Mouse (Mus musculus): ENCODE results near the gene 1600002K03Rik. TPM values are rescaled to one million over a fixed set of nuclear protein-coding genes. Genes with fewer than 3 reads are reported as not detected.

The 1600002K03Rik gene
- polyA plus RNA-seq, 1 experiment from 2014 or later, result 14.1 TPM

- Histone ChIP-seq H3K27ac (replicated peaks) (peak overlapping the region; percentile 97), H3K4me2 (replicated peaks; ENCODE audit: low read depth) (peak overlapping the region; percentile 68), H3K9me3 (ENCODE audit: control insufficient read depth, low read length) (no peaks in the 10 kb centered on the region), H3K4me3 (ENCODE audit: low read depth, low read length) (peak overlapping the region; percentile 34), H3K4me1 (replicated peaks; ENCODE audit: control insufficient read depth, insufficient read depth) (peaks cover 22% of the 10 kb centered on the region), H3K9ac (ENCODE audit: low read length) (peak overlapping the region; percentile 63), H3K36me3 (ENCODE audit: control insufficient read depth, insufficient read depth, low read length) (peaks cover 4% of the 10 kb centered on the region), H3K27me3 (ENCODE audit: control insufficient read depth, insufficient read depth, low read length) (no peaks in the 10 kb centered on the region)
- TF ChIP-seq CTCF (IDR thresholded peaks at IDR 0.05; ENCODE audit: low read depth) (no peak), EP300 (optimal IDR thresholded peaks at IDR 0.05) (no peak)
- WGBS, result 12% methylated on average over 7 of the region's 7 CpGs
- DNase-seq (ENCODE audit: low spot score), result no peak
- no peak; the same call in 1 of the 2 replicates for ATAC-seq (ENCODE audit: low FRiP score, low TSS enrichment)
Measured at GRCm38 (mm10) chr10:80161522-80162242, 11.1 kb upstream of the 1600002K03Rik start.

- 71% methylated on average over 3 of the region's 3 CpGs for WGBS
- ATAC-seq (ENCODE audit: low FRiP score, low TSS enrichment) (no peak), DNase-seq (ENCODE audit: low spot score) (no peak)
- Histone ChIP-seq H3K27ac (replicated peaks) (peak overlapping the region; percentile 97), H3K36me3 (ENCODE audit: control insufficient read depth, insufficient read depth, low read length) (0 out of 2 replicates have a peak, but pooled peaks cover under 1% of the 10 kb centered on the region), H3K27me3 (ENCODE audit: control insufficient read depth, insufficient read depth, low read length) (no peaks in the 10 kb centered on the region), H3K4me3 (ENCODE audit: low read depth, low read length) (no peak overlapping the region), H3K4me2 (replicated peaks; ENCODE audit: low read depth) (no peak overlapping the region), H3K9ac (ENCODE audit: low read length) (peak overlapping the region; percentile 35; the same call in 1 of the 2 replicates), H3K9me3 (ENCODE audit: control insufficient read depth, low read length) (no peaks in the 10 kb centered on the region), H3K4me1 (replicated peaks; ENCODE audit: control insufficient read depth, insufficient read depth) (peaks cover 22% of the 10 kb centered on the region)
- TF ChIP-seq CTCF (IDR thresholded peaks at IDR 0.05; ENCODE audit: low read depth), result no peak
Measured at GRCm38 (mm10) chr10:80162243-80162608, 10.5 kb upstream of the 1600002K03Rik start.

DNA sequence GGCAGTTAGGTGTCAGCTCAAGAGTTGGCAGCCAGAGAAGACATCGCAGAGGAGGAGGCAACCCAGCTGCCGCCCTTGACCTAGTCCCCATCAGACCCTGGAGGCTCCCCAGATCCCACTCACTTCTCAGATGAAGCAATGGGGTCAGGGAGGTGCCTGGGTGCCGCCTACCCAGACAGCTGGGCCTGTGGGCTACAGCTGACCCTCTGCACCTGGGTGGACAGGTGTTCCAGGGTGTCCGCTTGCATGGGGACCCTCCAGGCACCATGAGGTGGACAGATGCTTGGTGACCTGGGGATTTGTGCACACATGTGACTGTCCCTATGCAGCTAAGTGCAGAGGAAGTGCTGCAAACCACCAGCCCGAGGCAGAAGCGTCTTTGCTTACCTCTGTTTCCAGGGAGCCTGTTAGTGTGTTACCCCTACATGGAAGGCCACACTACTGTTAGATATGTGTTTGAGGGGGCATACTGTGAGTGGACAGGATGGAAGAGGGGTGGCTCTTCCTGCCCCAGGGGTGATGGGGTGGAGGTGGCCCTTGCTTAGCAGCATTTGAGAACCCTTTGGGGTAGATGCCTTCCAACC is 9.9 kb upstream of the 1600002K03Rik start:
- Histone ChIP-seq H3K9me3 (ENCODE audit: control insufficient read depth, low read length) (no peaks in the 10 kb centered on the region), H3K9ac (ENCODE audit: low read length) (no peak overlapping the region), H3K4me1 (replicated peaks; ENCODE audit: control insufficient read depth, insufficient read depth) (peaks cover 22% of the 10 kb centered on the region), H3K36me3 (ENCODE audit: control insufficient read depth, insufficient read depth, low read length) (no peaks in the 10 kb centered on the region), H3K27me3 (ENCODE audit: control insufficient read depth, insufficient read depth, low read length) (no peaks in the 10 kb centered on the region), H3K27ac (replicated peaks) (peak overlapping the region; percentile 97), H3K4me2 (replicated peaks; ENCODE audit: low read depth) (no peak overlapping the region), H3K4me3 (ENCODE audit: low read depth, low read length) (no peak overlapping the region)
- WGBS, result 77% methylated on average over 6 of the region's 6 CpGs
- DNase-seq (ENCODE audit: low spot score), result no peak
- no peak for ATAC-seq (ENCODE audit: low FRiP score, low TSS enrichment)
- TF ChIP-seq CTCF (IDR thresholded peaks at IDR 0.05; ENCODE audit: low read depth) (no peak), EP300 (optimal IDR thresholded peaks at IDR 0.05) (no peak)

DNA sequence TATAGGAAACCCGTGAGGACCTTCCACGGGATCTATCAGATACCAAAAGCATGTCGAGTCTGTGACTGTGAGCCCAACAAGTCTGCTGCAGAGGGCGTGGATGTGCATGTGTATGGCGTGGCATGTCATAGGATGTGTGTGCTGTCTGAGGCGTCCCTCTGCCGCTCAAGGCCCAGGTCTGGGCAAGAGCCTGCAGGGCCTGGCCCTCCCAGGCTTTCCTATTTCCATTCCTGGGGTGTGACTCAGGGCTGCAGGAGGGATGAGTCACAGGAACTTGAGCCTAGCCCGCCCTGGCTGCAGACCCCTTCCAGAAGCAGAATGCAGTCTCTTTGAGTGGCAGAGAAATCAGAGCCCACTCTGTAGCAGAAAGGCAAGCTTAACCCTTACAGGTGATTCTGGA is 9.0 kb upstream of the 1600002K03Rik start:
- Histone ChIP-seq H3K9me3 (ENCODE audit: control insufficient read depth, low read length) (no peaks in the 10 kb centered on the region), H3K27ac (replicated peaks) (peak overlapping the region; percentile 82), H3K9ac (ENCODE audit: low read length) (no peak overlapping the region; the same call in 1 of the 2 replicates), H3K4me2 (replicated peaks; ENCODE audit: low read depth) (peak overlapping the region; percentile 89; the same call in 1 of the 2 replicates), H3K36me3 (ENCODE audit: control insufficient read depth, insufficient read depth, low read length) (no peaks in the 10 kb centered on the region), H3K4me1 (replicated peaks; ENCODE audit: control insufficient read depth, insufficient read depth) (peaks cover 24% of the 10 kb centered on the region), H3K27me3 (ENCODE audit: control insufficient read depth, insufficient read depth, low read length) (no peaks in the 10 kb centered on the region), H3K4me3 (ENCODE audit: low read depth, low read length) (no peak overlapping the region)
- 38% methylated on average over 8 of the region's 8 CpGs for WGBS
- TF ChIP-seq EP300 (optimal IDR thresholded peaks at IDR 0.05) (no peak), CTCF (IDR thresholded peaks at IDR 0.05; ENCODE audit: low read depth) (peak; percentile 24)
- ATAC-seq (ENCODE audit: low FRiP score, low TSS enrichment) (no peak), DNase-seq (ENCODE audit: low spot score) (peak; percentile 60)

DNA sequence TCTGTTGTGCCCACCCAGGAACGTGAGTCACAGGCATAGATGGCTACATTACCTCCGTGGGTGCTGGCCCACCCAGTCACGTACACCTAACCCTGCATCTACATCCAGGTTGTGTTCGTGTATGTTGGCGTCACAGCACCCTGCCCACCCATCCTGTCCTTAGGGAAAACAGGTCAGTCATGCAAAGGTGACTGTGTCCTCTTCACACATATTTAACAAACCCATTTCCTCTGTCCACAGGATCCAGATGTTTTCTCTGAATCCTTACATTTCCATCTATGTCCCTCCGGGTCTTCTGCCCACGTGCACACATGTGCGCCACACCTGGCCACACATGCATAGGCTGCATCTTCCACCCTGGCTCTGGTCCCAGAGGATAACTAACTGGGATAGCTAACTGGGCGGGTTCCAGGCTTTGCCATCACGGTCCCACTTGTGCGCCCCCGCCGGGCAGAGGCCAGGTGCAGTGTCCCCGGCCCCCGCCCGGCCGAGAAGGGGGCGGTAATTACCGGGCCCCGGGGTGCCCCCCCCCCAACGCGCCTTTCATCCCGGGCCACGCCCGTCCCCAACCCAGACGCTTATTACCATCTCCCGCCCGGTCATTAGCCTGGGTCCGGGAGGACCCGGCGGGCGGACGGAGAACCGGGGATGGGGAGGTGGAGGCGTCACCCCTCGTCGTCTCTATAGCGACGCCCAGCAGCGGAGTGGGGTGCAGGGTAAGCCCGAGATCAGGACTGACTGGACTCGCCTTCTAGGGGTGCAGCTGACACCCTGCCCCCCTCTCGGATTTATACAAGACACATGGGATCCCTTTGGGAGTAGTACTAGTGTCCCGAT is 8.4 kb upstream of the 1600002K03Rik start:
- Histone ChIP-seq H3K4me1 (replicated peaks; ENCODE audit: control insufficient read depth, insufficient read depth) (peaks cover 18% of the 10 kb centered on the region), H3K9me3 (ENCODE audit: control insufficient read depth, low read length) (no peaks in the 10 kb centered on the region), H3K27ac (replicated peaks) (peak overlapping the region; percentile 82), H3K4me3 (ENCODE audit: low read depth, low read length) (peak overlapping the region; percentile 41), H3K36me3 (ENCODE audit: control insufficient read depth, insufficient read depth, low read length) (no peaks in the 10 kb centered on the region), H3K27me3 (ENCODE audit: control insufficient read depth, insufficient read depth, low read length) (no peaks in the 10 kb centered on the region), H3K9ac (ENCODE audit: low read length) (peak overlapping the region; percentile 62), H3K4me2 (replicated peaks; ENCODE audit: low read depth) (peak overlapping the region; percentile 89)
- TF ChIP-seq CTCF (IDR thresholded peaks at IDR 0.05; ENCODE audit: low read depth) (no peak), EP300 (optimal IDR thresholded peaks at IDR 0.05) (no peak)
- no peak for ATAC-seq (ENCODE audit: low FRiP score, low TSS enrichment)
- WGBS, result 9% methylated on average over 38 of the region's 44 CpGs
- no peak for DNase-seq (ENCODE audit: low spot score)
